Mouse (Mus musculus): Measurements from ENCODE around the gene Mymx.

GRCm38 (mm10) chr17:45589844-45590243, 12.1 kb downstream of the Mymx start:
- TF ChIP-seq CTCF (IDR thresholded peaks at IDR 0.05; ENCODE audit: borderline replicate concordance, control insufficient read depth, extremely low read depth, insufficient read depth, low read length, poor library complexity) (no peak), POLR2A (IDR thresholded peaks at IDR 0.05; ENCODE audit: control insufficient read depth, extremely low read depth, insufficient read depth, low read length, poor library complexity) (no peak)
